Mouse (Mus musculus) C2C12 (cell line): ENCODE measurements at regions not wholly inside any gene's neighbourhood (a gene's known extent, or its start where the extent isn't known, plus 50 kb on each side); places are given as distances from the start of the nearest gene placed in this dataset.

Experiments
- H3K27me3 ChIP-seq: one replicate; pipeline ENCODE4 v1.6.1; 2011; ENCODE audit not compliant: control insufficient read depth, insufficient read depth, insufficient read length
- H3K36me3 ChIP-seq: one replicate; pipeline ENCODE4 v1.6.1; 2011; ENCODE audit not compliant: control insufficient read depth, insufficient read depth
- H3K4me3 ChIP-seq: one replicate; pipeline ENCODE4 v1.5.1; 2011; ENCODE audit warnings: mild to moderate bottlenecking, control low read depth; ENCODE audit not compliant: poor library complexity, insufficient read depth, severe bottlenecking
- H3K79me2 ChIP-seq: one replicate; pipeline ENCODE4 v1.6.1; 2011; ENCODE audit not compliant: control insufficient read depth, insufficient read depth
- H3K79me3 ChIP-seq: one replicate; pipeline ENCODE4 v1.6.1; 2011; ENCODE audit warnings: low read depth, control low read depth
- H3ac ChIP-seq: one replicate; pipeline ENCODE3; 2011; ENCODE audit warnings: low read depth; ENCODE audit not compliant: control insufficient read depth, insufficient read length
- CEBPB ChIP-seq: IDR thresholded peaks from one replicate; pipeline ENCODE4 v1.6.1; 2011; ENCODE audit warnings: low read depth, mild to moderate bottlenecking, control low read depth, moderate library complexity
- CTCF ChIP-seq: IDR thresholded peaks from one replicate; pipeline ENCODE4 v1.5.1; 2011; ENCODE audit not compliant: control insufficient read depth, insufficient read depth, insufficient read length
- FOSL1 ChIP-seq: IDR thresholded peaks from one replicate; pipeline ENCODE4 v1.8.0; 2011; ENCODE audit warnings: mild to moderate bottlenecking, low read length; ENCODE audit not compliant: poor library complexity, insufficient read depth, severe bottlenecking
- MAX ChIP-seq: IDR thresholded peaks from one replicate; pipeline ENCODE4 v1.6.1; 2011; ENCODE audit warnings: mild to moderate bottlenecking, control low read depth
- MYOD1 ChIP-seq: IDR thresholded peaks from one replicate; pipeline ENCODE4 v1.6.1; 2011; ENCODE audit warnings: low read depth; ENCODE audit not compliant: control insufficient read depth, insufficient read length
- MYOG ChIP-seq: IDR thresholded peaks from one replicate; pipeline ENCODE4 v1.6.1; 2011; ENCODE audit not compliant: control insufficient read depth, insufficient read length; ENCODE audit errors: extremely low read depth
- USF1 ChIP-seq: IDR thresholded peaks from one replicate; pipeline ENCODE4 v1.6.1; 2011; ENCODE audit warnings: low read depth, mild to moderate bottlenecking, control low read depth, moderate library complexity

GRCm38 (mm10) chr4:105316478-105317206, 159.5 kb downstream of the Plpp3 start:
- TF ChIP-seq USF1 (no peak), CTCF (no peak), FOSL1 (no peak), MAX (no peak), CEBPB (no peak), MYOD1 (no peak), MYOG (no peak)
- no peaks in the 10 kb centered on the region for H3K79me2 ChIP-seq
- H3K36me3 ChIP-seq: no peaks in the 10 kb centered on the region
- no peaks in the 10 kb centered on the region for H3K27me3 ChIP-seq
- H3K79me3 ChIP-seq: no peaks in the 10 kb centered on the region
- no peak overlapping the region for H3K4me3 ChIP-seq
- no peak overlapping the region for H3ac ChIP-seq

- H3K4me3 ChIP-seq: no peak overlapping the region
- H3K79me2 ChIP-seq: no peaks in the 10 kb centered on the region
- TF ChIP-seq MYOD1 (no peak), CEBPB (no peak), CTCF (no peak), FOSL1 (no peak), MYOG (no peak), MAX (no peak), USF1 (no peak)
- H3ac ChIP-seq: no peak overlapping the region
- no peaks in the 10 kb centered on the region for H3K79me3 ChIP-seq
- H3K36me3 ChIP-seq: no peaks in the 10 kb centered on the region
- H3K27me3 ChIP-seq: no peaks in the 10 kb centered on the region
These were observed 161.3 kb downstream of the Plpp3 start for GRCm38 (mm10) chr4:105318421-105318820.

- Histone ChIP-seq H3K4me3 (no peak overlapping the region), H3K79me3 (no peaks in the 10 kb centered on the region), H3K36me3 (no peaks in the 10 kb centered on the region), H3K27me3 (no peaks in the 10 kb centered on the region), H3K79me2 (no peaks in the 10 kb centered on the region), H3ac (no peak overlapping the region)
- TF ChIP-seq MYOG: no peak
- TF ChIP-seq CTCF: no peak
- TF ChIP-seq USF1: no peak
- TF ChIP-seq CEBPB: no peak
- no peak for TF ChIP-seq FOSL1
- no peak for TF ChIP-seq MYOD1
- TF ChIP-seq MAX: no peak
These were observed 166.3 kb downstream of the Plpp3 start for GRCm38 (mm10) chr4:105323446-105323845.

DNA sequence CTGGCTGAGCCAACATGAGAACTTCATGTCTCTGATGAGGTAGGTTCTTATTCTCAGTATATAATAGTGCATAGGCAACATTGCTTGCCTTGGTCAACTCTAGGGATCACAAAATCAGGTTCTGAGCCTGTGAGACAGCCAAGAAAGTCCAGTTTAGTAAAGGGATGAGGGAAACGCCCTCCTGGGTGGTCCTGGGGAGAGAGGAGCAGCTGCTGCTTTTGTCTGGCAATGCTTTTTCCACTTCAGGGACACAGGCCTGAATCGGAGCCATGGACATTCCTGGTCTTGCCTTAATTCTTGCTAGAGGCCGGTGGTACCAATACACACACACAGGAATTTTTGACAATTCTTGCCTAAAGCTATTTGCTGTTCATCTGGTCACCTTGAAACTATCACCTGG, 169.8 kb downstream of the Plpp3 start:
- Histone ChIP-seq H3ac (no peak overlapping the region), H3K4me3 (no peak overlapping the region), H3K36me3 (no peaks in the 10 kb centered on the region), H3K79me3 (no peaks in the 10 kb centered on the region), H3K27me3 (no peaks in the 10 kb centered on the region), H3K79me2 (no peaks in the 10 kb centered on the region)
- TF ChIP-seq FOSL1 (no peak), MYOD1 (no peak), CTCF (no peak), MYOG (no peak), USF1 (no peak), MAX (no peak), CEBPB (no peak)

GRCm38 (mm10) chr4:105327711-105328471, 170.7 kb downstream of the Plpp3 start:
- Histone ChIP-seq H3K4me3 (no peak overlapping the region), H3K36me3 (no peaks in the 10 kb centered on the region), H3K79me3 (no peaks in the 10 kb centered on the region), H3K79me2 (no peaks in the 10 kb centered on the region), H3ac (no peak overlapping the region), H3K27me3 (no peaks in the 10 kb centered on the region)
- TF ChIP-seq MYOD1: no peak
- TF ChIP-seq CEBPB: no peak
- no peak for TF ChIP-seq FOSL1
- TF ChIP-seq CTCF: no peak
- no peak for TF ChIP-seq MYOG
- no peak for TF ChIP-seq MAX
- no peak for TF ChIP-seq USF1
